Mouse (Mus musculus): Measurements from ENCODE around the gene Avpr1b. TPM values are rescaled to one million over a fixed set of nuclear protein-coding genes. Genes with fewer than 3 reads are reported as not detected.
A peak's percentile ranks its signal among the peaks of the same experiment; 100 is the strongest.
"Not testable (repeated sequence)": the region's sequence is repeated elsewhere in the genome, so short reads cannot be mapped to it uniquely, and the experiment has no call there.

Gene Avpr1b
- not detected in 2 replicates for polyA plus RNA-seq (2015; fragmentation: Nextera tagmentation; extraction: Ambion mirVana)

DNA sequence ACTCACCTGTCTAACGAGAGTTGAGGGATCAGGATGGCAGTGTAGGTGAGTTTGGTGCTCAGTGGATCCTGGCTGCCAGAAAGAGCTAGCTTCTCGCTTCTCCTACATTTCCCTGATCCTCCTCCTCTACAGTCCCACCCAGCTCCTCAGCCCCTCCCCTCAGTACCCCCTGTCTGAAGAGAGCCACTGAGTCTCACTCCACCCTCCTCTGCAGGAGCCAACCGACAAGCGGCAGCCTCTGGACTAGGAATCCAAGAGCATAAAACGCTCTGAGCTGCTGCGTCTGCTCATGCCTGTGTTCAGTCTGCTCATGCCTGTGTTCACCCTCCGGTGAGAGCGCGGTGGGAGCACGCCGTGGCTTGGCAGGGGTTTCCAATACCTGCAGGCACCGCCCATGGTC is at the start of gene Avpr1b:
Avpr1b (plus strand) TSS at position 335 of the 400 bp plus-strand sequence.
- Histone ChIP-seq H3K9me3 (no peaks in the 10 kb centered on the region), H3K4me1 (no peaks in the 10 kb centered on the region), H3K36me3 (no peaks in the 10 kb centered on the region), H3K27ac (replicated peaks) (no peak within 1 kb of the TSS), H3K4me3 (no peak within 1 kb of the TSS), H3K9ac (replicated peaks) (no peak within 1 kb of the TSS), H3K27me3 (no peaks in the 10 kb centered on the region), H3K4me2 (replicated peaks) (no peak within 1 kb of the TSS)
- ATAC-seq (replicated peaks): no peak
- WGBS: 56% methylated on average over 12 of the region's 12 CpGs

DNA sequence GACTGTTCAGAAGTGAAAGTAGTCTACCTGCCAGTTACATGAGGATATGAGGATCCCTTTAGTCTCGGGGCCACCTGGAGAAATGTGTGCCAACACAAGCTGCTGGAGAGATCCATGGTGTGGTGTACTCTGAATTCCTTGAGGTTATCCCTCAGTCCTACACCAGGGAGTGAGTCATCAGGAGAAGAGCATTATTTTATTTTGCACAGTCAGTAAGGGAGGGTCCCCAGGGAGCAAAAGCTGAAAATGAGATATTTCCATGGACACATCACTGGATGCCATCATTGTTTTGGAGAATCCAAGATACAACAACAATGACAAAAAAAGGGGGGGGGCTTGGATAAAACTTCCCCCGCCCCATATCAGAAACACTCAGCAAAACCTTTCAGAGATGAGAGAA is 47.1 kb upstream of the Avpr1b start:
- Histone ChIP-seq H3K36me3 (no peaks in the 10 kb centered on the region), H3K4me3 (no peak overlapping the region), H3K9me3 (no peaks in the 10 kb centered on the region), H3K4me1 (peaks cover 8% of the 10 kb centered on the region), H3K27ac (replicated peaks) (no peak overlapping the region), H3K9ac (replicated peaks) (no peak overlapping the region), H3K27me3 (no peaks in the 10 kb centered on the region), H3K4me2 (replicated peaks) (no peak overlapping the region)
- 92% methylated on average over 2 of the region's 2 CpGs for WGBS
- ATAC-seq (replicated peaks): no peak

DNA sequence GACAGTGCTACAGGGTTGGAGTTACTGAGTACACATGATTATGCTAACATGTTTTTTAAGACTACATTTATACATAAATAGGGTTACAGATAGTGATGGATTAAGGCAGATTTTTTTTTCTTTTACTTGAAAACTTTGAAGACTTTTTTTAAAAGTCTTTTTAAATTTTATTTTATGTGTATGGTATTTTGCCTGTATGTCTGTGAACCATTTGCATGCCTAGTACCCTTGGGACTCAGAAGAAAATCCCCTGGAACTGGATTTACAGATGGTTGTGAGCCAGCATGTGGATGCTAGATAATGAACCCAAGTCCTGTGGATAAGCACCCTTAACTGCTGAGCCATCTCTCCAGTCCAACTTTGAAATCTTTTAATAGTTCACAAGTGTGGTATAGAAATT is 45.6 kb upstream of the Avpr1b start:
- Histone ChIP-seq H3K4me2 (replicated peaks) (no peak overlapping the region), H3K27ac (replicated peaks) (no peak overlapping the region), H3K36me3 (no peaks in the 10 kb centered on the region), H3K4me1 (peaks cover 8% of the 10 kb centered on the region), H3K9ac (replicated peaks) (no peak overlapping the region), H3K27me3 (no peaks in the 10 kb centered on the region), H3K9me3 (no peaks in the 10 kb centered on the region), H3K4me3 (no peak overlapping the region)
- no peak for ATAC-seq (replicated peaks)

DNA sequence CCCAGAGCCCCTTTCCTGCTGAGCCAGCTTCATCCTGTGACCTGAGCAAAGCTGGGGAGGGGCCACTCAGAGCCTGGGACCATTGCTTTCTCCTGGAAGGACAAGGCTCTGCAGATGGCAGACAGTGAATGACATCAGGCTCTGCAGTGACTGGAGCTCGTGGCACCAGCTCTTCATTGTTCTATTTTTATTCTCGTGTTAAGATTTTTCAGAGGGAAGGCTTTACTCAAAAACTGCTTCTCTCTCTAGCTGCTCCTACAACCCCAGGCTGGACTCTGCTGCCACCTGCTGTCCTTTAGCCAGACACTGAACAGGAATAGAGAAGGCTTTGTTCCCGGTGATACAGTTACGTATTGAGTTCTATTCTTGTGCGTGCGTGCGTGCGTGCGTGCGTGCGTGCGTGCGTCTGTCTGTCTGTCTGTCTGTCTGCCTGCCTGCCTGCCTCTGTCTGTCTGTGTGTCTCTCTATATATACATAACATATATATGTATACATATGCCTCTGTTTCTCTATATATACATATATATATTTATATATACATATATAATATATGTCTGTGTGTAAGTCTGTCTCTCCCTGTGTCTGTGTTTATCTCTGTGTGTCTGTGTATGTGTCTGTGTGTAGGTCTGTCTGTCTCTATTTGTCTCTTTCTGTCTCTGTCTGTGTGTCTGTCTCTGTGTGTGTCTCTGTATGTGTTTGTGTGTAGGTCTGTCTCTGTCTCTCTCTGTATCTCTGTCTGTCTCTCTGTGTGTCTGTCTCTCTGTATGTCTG is 43.8 kb upstream of the Avpr1b start:
- H3K4me2 ChIP-seq (replicated peaks): peak overlapping the region; percentile 35
- WGBS: under 1% methylated on average over 13 of the region's 13 CpGs
- no peaks in the 10 kb centered on the region for H3K36me3 ChIP-seq
- H3K4me3 ChIP-seq: peak overlapping the region; percentile 8; the same call in 1 of the 2 replicates
- peak overlapping the region; percentile 47 for H3K9ac ChIP-seq (replicated peaks)
- H3K4me1 ChIP-seq: peaks cover 8% of the 10 kb centered on the region
- peak overlapping the region; percentile 90 for H3K27ac ChIP-seq (replicated peaks)
- peak; percentile 98 for ATAC-seq (replicated peaks)
- H3K9me3 ChIP-seq: no peaks in the 10 kb centered on the region
- no peaks in the 10 kb centered on the region for H3K27me3 ChIP-seq

DNA sequence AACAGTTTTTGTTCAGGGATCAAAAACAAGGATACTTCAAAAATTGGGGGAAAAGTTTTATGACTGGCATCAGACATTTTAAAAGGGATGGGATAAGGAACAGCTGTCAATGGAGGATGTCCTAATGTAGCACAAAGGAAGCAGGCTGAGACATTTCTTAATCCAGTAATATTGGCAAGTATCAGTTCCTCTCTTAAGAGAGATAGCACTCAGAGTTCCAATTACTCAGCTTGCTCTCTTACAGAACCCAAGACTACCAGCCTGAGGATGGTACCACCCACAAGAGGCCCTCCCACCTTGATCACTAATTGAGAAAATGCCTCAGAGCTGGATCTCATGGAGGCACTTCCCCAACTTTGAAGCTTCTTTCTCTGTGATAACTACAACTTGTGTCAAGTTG is 38.5 kb upstream of the Avpr1b start:
- H3K27me3 ChIP-seq: no peaks in the 10 kb centered on the region
- H3K4me3 ChIP-seq: no peak overlapping the region

DNA sequence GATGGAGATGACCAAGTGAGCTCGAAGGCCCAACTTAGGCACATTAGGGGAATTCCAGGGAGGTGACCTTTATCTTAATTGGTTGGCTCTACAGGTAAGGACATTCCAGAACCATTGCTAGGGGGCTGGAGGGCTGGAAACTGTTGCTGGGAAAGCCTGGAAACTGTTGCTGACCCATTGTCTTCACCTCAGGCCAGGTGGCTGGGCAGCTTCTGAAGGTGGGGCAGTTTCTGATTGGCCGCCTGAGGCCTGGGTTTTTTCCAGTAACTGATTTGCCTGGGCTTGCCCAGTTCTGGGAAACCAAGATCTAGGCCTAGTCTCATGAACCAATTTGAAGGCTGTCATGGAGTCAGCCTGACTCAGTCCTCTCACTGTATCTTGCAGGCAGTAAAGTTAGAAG is 37.0 kb upstream of the Avpr1b start:
- no peaks in the 10 kb centered on the region for H3K4me1 ChIP-seq
- no peaks in the 10 kb centered on the region for H3K9me3 ChIP-seq
- H3K36me3 ChIP-seq: no peaks in the 10 kb centered on the region
- no peak overlapping the region for H3K4me2 ChIP-seq (replicated peaks)
- WGBS: 89% methylated on average over 2 of the region's 2 CpGs
- no peak overlapping the region for H3K9ac ChIP-seq (replicated peaks)
- no peak overlapping the region for H3K27ac ChIP-seq (replicated peaks)
- H3K27me3 ChIP-seq: no peaks in the 10 kb centered on the region
- ATAC-seq (replicated peaks): no peak
- H3K4me3 ChIP-seq: no peak overlapping the region

More for the DNA sequence above, 38.5 kb upstream of the Avpr1b start:
- no peak overlapping the region for H3K27ac ChIP-seq (replicated peaks)
- no peak overlapping the region for H3K9ac ChIP-seq (replicated peaks)
- no peak overlapping the region for H3K4me2 ChIP-seq (replicated peaks)
- H3K4me1 ChIP-seq: no peaks in the 10 kb centered on the region
- no peak for ATAC-seq (replicated peaks)
- no peaks in the 10 kb centered on the region for H3K36me3 ChIP-seq
- H3K9me3 ChIP-seq: no peaks in the 10 kb centered on the region

DNA sequence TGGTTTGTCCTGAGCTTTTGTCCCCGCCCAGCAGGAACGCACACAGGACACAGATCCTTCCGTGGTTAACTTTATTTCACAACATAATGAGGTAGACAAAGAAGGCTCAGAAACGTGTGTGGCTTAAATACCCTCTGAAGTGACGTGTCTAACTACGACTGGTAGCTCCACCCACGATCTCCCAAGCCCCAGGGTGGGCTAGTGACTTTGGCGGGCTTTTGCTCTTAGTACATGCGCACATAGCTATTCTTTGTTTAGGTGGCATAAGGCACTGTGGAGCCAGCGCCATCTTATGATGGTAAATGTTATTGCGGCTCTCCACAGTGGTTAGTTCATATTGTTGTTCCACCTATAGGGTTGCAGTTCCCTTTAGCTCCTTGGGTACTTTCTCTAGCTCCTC is 33.0 kb upstream of the Avpr1b start:
- H3K36me3 ChIP-seq; H3K4me2 ChIP-seq (replicated peaks); H3K9me3 ChIP-seq; H3K27ac ChIP-seq (replicated peaks); ATAC-seq (replicated peaks); H3K9ac ChIP-seq (replicated peaks); H3K27me3 ChIP-seq; H3K4me3 ChIP-seq; H3K4me1 ChIP-seq: not testable (repeated sequence)
- WGBS: 32% methylated on average over 11 of the region's 11 CpGs

DNA sequence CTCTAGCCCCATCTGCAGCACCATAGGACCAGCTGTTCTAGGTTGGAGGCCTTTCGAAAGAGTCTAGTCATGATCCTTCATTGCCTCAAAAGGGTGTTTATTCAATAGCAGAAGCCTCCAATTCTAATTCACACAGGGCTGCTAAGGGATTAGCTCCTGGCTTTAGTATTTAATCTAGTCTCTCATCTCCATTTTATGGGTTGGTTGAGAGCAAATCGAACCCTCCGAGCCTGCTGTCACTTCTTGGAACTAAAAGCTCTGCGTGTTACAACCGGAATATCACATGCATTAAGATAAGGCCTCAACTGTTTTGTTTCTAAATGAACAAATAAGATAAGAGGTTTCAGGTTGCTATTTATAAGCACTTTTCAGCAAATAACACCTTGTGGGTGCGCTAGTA is 29.3 kb upstream of the Avpr1b start:
- Histone ChIP-seq H3K4me1 (no peaks in the 10 kb centered on the region), H3K9me3 (no peaks in the 10 kb centered on the region), H3K9ac (replicated peaks) (no peak overlapping the region), H3K4me2 (replicated peaks) (no peak overlapping the region), H3K27ac (replicated peaks) (no peak overlapping the region), H3K36me3 (no peaks in the 10 kb centered on the region), H3K27me3 (no peaks in the 10 kb centered on the region), H3K4me3 (no peak overlapping the region)
- WGBS: 91% methylated on average over 6 of the region's 6 CpGs
- no peak for ATAC-seq (replicated peaks)

DNA sequence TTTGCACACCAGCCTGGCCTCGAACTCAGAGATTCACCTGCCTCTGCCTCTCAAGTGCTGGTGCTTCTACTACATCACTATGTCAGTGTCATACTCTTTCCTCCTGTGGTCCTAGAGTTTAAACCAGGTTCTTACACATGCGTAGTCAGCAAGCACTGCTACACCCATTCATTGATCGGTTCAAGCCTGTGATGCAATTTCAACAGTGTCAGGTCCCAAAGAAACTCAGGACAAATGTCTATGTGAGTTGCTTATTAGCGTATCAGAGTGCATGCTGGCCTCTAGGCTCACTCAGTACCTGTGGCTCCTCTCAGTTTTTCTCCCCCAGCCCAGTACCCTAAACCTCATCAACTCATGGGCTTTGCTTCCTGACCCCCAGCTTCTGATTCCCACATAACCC is 28.6 kb upstream of the Avpr1b start:
- no peak overlapping the region for H3K4me3 ChIP-seq
- no peak for ATAC-seq (replicated peaks)
- 92% methylated on average over 4 of the region's 4 CpGs for WGBS
- no peak overlapping the region for H3K4me2 ChIP-seq (replicated peaks)
- H3K27ac ChIP-seq (replicated peaks): no peak overlapping the region
- H3K9me3 ChIP-seq: no peaks in the 10 kb centered on the region
- no peaks in the 10 kb centered on the region for H3K36me3 ChIP-seq
- H3K4me1 ChIP-seq: no peaks in the 10 kb centered on the region
- no peaks in the 10 kb centered on the region for H3K27me3 ChIP-seq
- H3K9ac ChIP-seq (replicated peaks): no peak overlapping the region

DNA sequence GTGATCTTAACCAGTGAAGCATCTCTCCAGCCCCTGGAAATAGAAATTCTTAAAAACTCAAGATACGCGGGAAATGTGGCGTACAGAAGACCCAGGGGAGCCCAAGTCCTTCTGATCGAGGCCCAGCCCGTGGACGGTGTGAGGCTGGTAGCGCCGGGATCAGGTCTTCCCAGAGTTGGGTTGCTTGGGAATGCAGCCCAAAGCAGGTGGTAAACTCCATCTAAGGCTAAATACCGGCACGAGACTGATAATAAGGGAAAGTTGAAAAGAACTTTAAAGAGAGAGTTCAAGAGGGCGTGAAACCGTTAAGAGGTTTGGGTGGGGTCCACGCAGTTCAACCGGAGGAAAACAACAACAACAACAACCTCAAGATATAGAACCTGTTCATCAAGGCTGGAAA is 25.3 kb upstream of the Avpr1b start:
- no peak for ATAC-seq (replicated peaks)
- no peaks in the 10 kb centered on the region for H3K27me3 ChIP-seq
- H3K36me3 ChIP-seq: no peaks in the 10 kb centered on the region
- H3K9ac ChIP-seq (replicated peaks): no peak overlapping the region
- H3K4me2 ChIP-seq (replicated peaks): no peak overlapping the region
- whole genome bisulfite sequencing: 90% methylated on average over 14 of the region's 14 CpGs
- no peaks in the 10 kb centered on the region for H3K9me3 ChIP-seq
- H3K4me3 ChIP-seq: no peak overlapping the region
- H3K4me1 ChIP-seq: no peaks in the 10 kb centered on the region
- no peak overlapping the region for H3K27ac ChIP-seq (replicated peaks)

DNA sequence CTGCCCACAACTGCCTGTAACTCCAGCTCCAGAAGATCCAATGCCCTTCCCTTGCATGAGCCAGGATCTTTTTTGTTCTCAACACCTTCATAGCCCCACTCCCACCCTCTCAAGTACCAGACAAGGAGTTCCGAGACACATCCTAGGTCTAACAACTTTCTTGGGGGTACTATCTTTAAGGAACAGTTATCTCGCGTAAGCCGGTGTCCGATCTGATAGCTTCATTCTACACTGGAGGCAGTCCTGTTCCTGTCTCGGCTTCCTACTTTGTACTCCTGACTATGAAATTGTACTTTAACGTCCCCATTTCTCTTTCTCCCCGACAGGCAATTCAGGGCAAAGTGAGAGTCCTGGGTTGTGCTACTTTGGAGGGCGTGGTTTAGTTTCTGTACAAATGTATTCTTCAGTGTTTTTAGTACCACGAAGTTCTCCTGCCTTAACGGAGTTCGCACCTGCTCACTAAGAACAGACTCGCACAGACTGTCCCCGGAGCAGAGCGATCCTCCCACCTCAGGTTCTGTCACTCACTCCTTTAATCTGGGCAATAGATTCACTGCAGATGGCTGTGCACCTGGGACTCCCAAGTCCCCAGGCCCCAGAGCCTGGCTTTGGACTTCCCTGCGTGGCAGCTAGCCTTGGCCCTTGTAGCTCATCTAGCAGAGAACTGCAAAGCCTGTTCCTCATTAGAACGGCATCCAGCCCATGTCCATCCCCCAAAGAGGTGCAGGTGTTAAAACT is 19.9 kb upstream of the Avpr1b start:
- no peaks in the 10 kb centered on the region for H3K36me3 ChIP-seq
- no peak overlapping the region for H3K4me2 ChIP-seq (replicated peaks)
- H3K27me3 ChIP-seq: no peaks in the 10 kb centered on the region
- H3K4me3 ChIP-seq: no peak overlapping the region
- no peak overlapping the region for H3K27ac ChIP-seq (replicated peaks)
- peaks cover 6% of the 10 kb centered on the region; the same call in 1 of the 2 replicates for H3K4me1 ChIP-seq
- H3K9me3 ChIP-seq: no peaks in the 10 kb centered on the region
- no peak for ATAC-seq (replicated peaks)
- WGBS: 75% methylated on average over 17 of the region's 17 CpGs
- no peak overlapping the region for H3K9ac ChIP-seq (replicated peaks)

DNA sequence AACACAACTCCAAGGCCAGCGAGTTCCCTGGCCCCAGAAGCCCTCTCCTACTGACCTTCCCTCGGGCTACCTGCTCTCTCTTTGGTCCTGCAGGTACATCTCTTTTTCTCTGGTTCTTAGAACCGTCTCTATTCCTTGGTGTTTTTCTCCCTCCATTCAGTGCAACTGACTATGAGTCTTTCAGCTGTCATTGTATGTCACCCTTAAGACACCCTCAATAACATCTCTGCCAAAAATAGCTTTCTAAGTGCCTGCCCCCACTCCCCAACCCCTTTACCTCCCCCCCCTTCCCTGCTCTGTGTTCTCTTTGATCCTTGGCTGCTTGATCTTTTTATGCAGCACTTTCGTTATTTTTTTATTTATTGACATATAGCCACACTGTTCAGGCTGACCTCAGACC is 18.6 kb upstream of the Avpr1b start:
- no peak overlapping the region for H3K4me3 ChIP-seq
- no peak; the same call in 1 of the 2 replicates for ATAC-seq (replicated peaks)
- WGBS: 41% methylated on average over 4 of the region's 4 CpGs
- H3K9ac ChIP-seq (replicated peaks): no peak overlapping the region
- peaks cover 6% of the 10 kb centered on the region; the same call in 1 of the 2 replicates for H3K4me1 ChIP-seq
- H3K9me3 ChIP-seq: no peaks in the 10 kb centered on the region
- no peaks in the 10 kb centered on the region for H3K27me3 ChIP-seq
- no peak overlapping the region for H3K4me2 ChIP-seq (replicated peaks)
- H3K27ac ChIP-seq (replicated peaks): peak overlapping the region; percentile 42; the same call in 1 of the 2 replicates
- H3K36me3 ChIP-seq: no peaks in the 10 kb centered on the region

Data from forebrain, embryonic 15.5 days (tissue).